Comparison of ENCODE assay signal across 8 mouse cellular contexts in the genomic region with DNA sequence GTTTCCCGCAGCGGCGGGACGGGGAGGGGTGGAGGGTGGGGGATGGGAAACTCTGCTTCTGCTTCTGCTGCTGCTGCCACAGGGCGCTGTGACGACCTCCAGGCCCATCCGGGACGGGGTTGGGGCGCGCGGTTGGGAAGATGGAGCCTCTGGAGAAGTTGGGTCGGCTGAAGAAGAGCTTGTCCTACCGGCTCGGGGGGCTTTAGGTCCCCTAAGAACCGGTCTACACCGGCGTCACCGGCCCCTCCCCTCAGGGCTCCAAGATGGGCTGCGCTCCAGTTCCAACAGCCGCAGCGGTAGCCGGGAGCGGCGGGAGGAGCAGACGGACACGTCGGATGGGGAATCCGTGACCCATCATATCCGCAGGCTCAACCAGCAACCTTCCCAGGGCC. TPM values are rescaled to one million over a fixed set of nuclear protein-coding genes. Genes with fewer than 3 reads are reported as not detected.
DNase-seq lines count a peak whose midpoint lies in the region; ATAC-seq and TF ChIP-seq lines count a peak whose summit lies in the region.

No protein-coding gene starts in this region.

- peak overlapping the region; percentile 96 for H3K27ac ChIP-seq in stomach, postnatal 0 days (replicated peaks)

- H3K36me3 ChIP-seq in megakaryocyte, embryonic 14.5 days (replicated peaks; ENCODE audit: low read length) = peaks cover 51% of the 10 kb centered on the region
- peaks cover 16% of the 10 kb centered on the region for H3K36me3 ChIP-seq in stomach, postnatal 0 days (ENCODE audit: control insufficient read depth, insufficient read depth, low read length)

- H3K4me3 ChIP-seq in megakaryocyte, embryonic 14.5 days (replicated peaks) = peak overlapping the region; percentile 95
- peak overlapping the region; percentile 86 for H3K4me3 ChIP-seq in stomach, postnatal 0 days (ENCODE audit: low read depth, low read length)

- no peaks in the 10 kb centered on the region for H3K9me3 ChIP-seq in megakaryocyte, embryonic 14.5 days
- H3K9me3 ChIP-seq in stomach, postnatal 0 days (ENCODE audit: control insufficient read depth, low read length) = no peaks in the 10 kb centered on the region

- WGBS in stomach, postnatal 0 days = 0% methylated on average over 26 of the region's 29 CpGs

- no peak for TF ChIP-seq CTCF in stomach, postnatal 0 days (IDR thresholded peaks at IDR 0.05; ENCODE audit: low read depth)

- no peak for ATAC-seq in frontal cortex, adult (ENCODE audit: low TSS enrichment)
- peak; percentile 6 for ATAC-seq in inflammation-experienced regulatory T-cells, adult 6 months
- peak; percentile 16; the same call in 1 of the 2 replicates for ATAC-seq in stomach, postnatal 0 days (ENCODE audit: low FRiP score, low TSS enrichment)

- H3K4me1 ChIP-seq in megakaryocyte, embryonic 14.5 days = peaks cover 29% of the 10 kb centered on the region
- H3K4me1 ChIP-seq in stomach, postnatal 0 days (replicated peaks; ENCODE audit: control insufficient read depth, insufficient read depth) = peaks cover 3% of the 10 kb centered on the region; the same call in 1 of the 2 replicates

- H3K9ac ChIP-seq in stomach, postnatal 0 days (ENCODE audit: low read length) = peak overlapping the region; percentile 81

- peak overlapping the region; percentile 82 for H3K4me2 ChIP-seq in stomach, postnatal 0 days (replicated peaks; ENCODE audit: low read depth)

- intact Hi-C loops in left cerebral cortex, postnatal 4 days (cut with DNase I) = no loop called here

- H3K27me3 ChIP-seq in megakaryocyte, embryonic 14.5 days (replicated peaks) = no peaks in the 10 kb centered on the region
- H3K27me3 ChIP-seq in stomach, postnatal 0 days (ENCODE audit: control insufficient read depth, insufficient read depth, low read length) = no peaks in the 10 kb centered on the region

- TF ChIP-seq EP300 in stomach, postnatal 0 days (optimal IDR thresholded peaks at IDR 0.05) = no peak

- peak; percentile 51 to 59 for DNase-seq in frontal cortex, postnatal 10 days (ENCODE audit: low spot score in 2 of 2)
- peak; percentile 50 for DNase-seq in embryo, embryonic 10 days (ENCODE audit: low spot score)
- DNase-seq in gastrocnemius, postnatal 25 days = peak; percentile 58
- peak; percentile 66 for DNase-seq in left cerebral cortex, postnatal 4 days
- DNase-seq in stomach, postnatal 0 days (ENCODE audit: low spot score) = peak; percentile 64

RNA-seq across cellular contexts. Expression of a gene that starts 0.3 kb away (rescaled TPM):
- 1 to 10 TPM; 2.6 to 3.9 TPM for total RNA-seq in gastrocnemius, postnatal 25 days (2021)
- polyA plus RNA-seq in inflammation-experienced regulatory T-cells, adult 6 months (2017; shearing (Covaris generic)) = 10 to 100 TPM; 13.8 to 22.0 (median 19.8) TPM
- total RNA-seq in left cerebral cortex, postnatal 4 days (2021) = 10 to 100 TPM; 82.0 to 84.5 TPM
- polyA plus RNA-seq in megakaryocyte, embryonic 14.5 days (2012; ENCODE audit: insufficient read depth, low replicate concordance) = 11.4 and 13.7 TPM in 2 replicates
- 10.8 and 10.9 TPM in 2 replicates for polyA plus RNA-seq in stomach, postnatal 0 days (2015; fragmentation: Nextera tagmentation; extraction: Ambion mirVana)

RNA-seq across cellular contexts. Expression of a gene that starts 0.7 kb away (rescaled TPM):
- total RNA-seq in gastrocnemius, postnatal 25 days (2021) = 10 to 100 TPM; 14.7 to 16.1 TPM
- polyA plus RNA-seq in inflammation-experienced regulatory T-cells, adult 6 months (2017; shearing (Covaris generic)) = 1 to 10 TPM; 7.6 to 9.2 (median 8.8) TPM
- 100 to 1,000 TPM in 1 of 2 experiments, 10 to 100 TPM in 1; 98.2 to 107 TPM for total RNA-seq in left cerebral cortex, postnatal 4 days (2021)
- 63.9 and 75.7 TPM in 2 replicates for polyA plus RNA-seq in megakaryocyte, embryonic 14.5 days (2012; ENCODE audit: insufficient read depth, low replicate concordance)
- 24.6 and 25.1 TPM in 2 replicates for polyA plus RNA-seq in stomach, postnatal 0 days (2015; fragmentation: Nextera tagmentation; extraction: Ambion mirVana)

RNA-seq across cellular contexts. Expression of a gene that starts 10.8 kb away (rescaled TPM):
- total RNA-seq in gastrocnemius, postnatal 25 days (2021) = 10 to 100 TPM; 64.6 to 68.1 TPM
- polyA plus RNA-seq in inflammation-experienced regulatory T-cells, adult 6 months (2017; shearing (Covaris generic)) = 100 to 1,000 TPM; 113 to 143 (median 123) TPM
- total RNA-seq in left cerebral cortex, postnatal 4 days (2021) = 10 to 100 TPM; 95.0 to 97.0 TPM
- polyA plus RNA-seq in megakaryocyte, embryonic 14.5 days (2012; ENCODE audit: insufficient read depth, low replicate concordance) = 86.0 and 161 TPM in 2 replicates
- 54.8 and 71.5 TPM in 2 replicates for polyA plus RNA-seq in stomach, postnatal 0 days (2015; fragmentation: Nextera tagmentation; extraction: Ambion mirVana)

RNA-seq across cellular contexts. Expression of a gene that starts 40.0 kb away (rescaled TPM):
- total RNA-seq in gastrocnemius, postnatal 25 days (2021) = 1 to 10 TPM; 1.6 to 1.7 TPM
- 10 to 100 TPM; 26.0 to 35.7 (median 32.8) TPM for polyA plus RNA-seq in inflammation-experienced regulatory T-cells, adult 6 months (2017; shearing (Covaris generic))
- under 1 TPM; 0.26 to 0.28 TPM for total RNA-seq in left cerebral cortex, postnatal 4 days (2021)
- 3.9 TPM in 1 of 2 replicates, not detected in the other for polyA plus RNA-seq in megakaryocyte, embryonic 14.5 days (2012; ENCODE audit: insufficient read depth, low replicate concordance)
- polyA plus RNA-seq in stomach, postnatal 0 days (2015; fragmentation: Nextera tagmentation; extraction: Ambion mirVana) = 1.0 and 1.1 TPM in 2 replicates

RNA-seq across cellular contexts. Expression of a gene that starts 52.3 kb away (rescaled TPM):
- 1 to 10 TPM; 6.2 to 8.7 TPM for total RNA-seq in gastrocnemius, postnatal 25 days (2021)
- polyA plus RNA-seq in inflammation-experienced regulatory T-cells, adult 6 months (2017; shearing (Covaris generic)) = 1,000 to 10,000 TPM in 1 of 3 experiments, 100 to 1,000 TPM in 2; 834 to 1,491 (median 990) TPM
- total RNA-seq in left cerebral cortex, postnatal 4 days (2021) = 1 to 10 TPM; 2.4 to 3.0 TPM
- polyA plus RNA-seq in megakaryocyte, embryonic 14.5 days (2012; ENCODE audit: insufficient read depth, low replicate concordance) = 13.8 and 44.0 TPM in 2 replicates
- 35.9 and 40.2 TPM in 2 replicates for polyA plus RNA-seq in stomach, postnatal 0 days (2015; fragmentation: Nextera tagmentation; extraction: Ambion mirVana)
